17 mouse cellular contexts compared by ENCODE assay signal in the genomic region with DNA sequence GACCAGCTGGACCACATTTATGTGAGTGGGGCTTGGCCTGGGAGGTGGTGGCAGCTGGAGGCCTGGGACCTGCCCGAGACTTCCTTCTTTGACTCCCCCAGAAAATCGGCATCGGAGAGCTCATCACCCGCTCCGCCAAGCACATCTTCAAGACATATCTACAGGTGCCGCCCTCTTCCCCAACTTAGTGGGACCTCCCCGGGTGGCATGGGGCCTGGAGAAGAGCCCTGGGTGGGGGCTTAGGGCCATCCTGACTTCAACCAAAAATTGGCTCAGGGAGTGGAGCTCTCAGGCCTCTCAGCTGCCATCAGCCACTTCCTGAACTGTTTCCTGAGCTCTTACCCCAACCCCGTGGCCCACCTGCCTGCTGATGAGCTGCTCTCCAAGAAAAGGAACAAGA. TPM values are rescaled to one million over a fixed set of nuclear protein-coding genes. Genes with fewer than 3 reads are reported as not detected.
DNase-seq lines count a peak whose midpoint lies in the region; ATAC-seq lines count a peak whose summit lies in the region.
"Had no signal": no experiment of that assay in that cellular context is flagged by ENCODE, and none has a peak within 500 bp of the region (broad histone marks: within the 10 kb centered on the region; RNA-seq: fewer than 3 reads in every experiment).

No protein-coding gene starts in this region.

- no peak overlapping the region for H3K9ac ChIP-seq in midbrain, embryonic 11.5 days (ENCODE audit: low read length)
- H3K9ac ChIP-seq: forebrain, embryonic 12.5 days; hindbrain, embryonic 15.5 days had no signal

- ATAC-seq in megakaryocyte, adult 5-6 weeks (ENCODE audit: poor library complexity, severe bottlenecking): no peak
- no peak for ATAC-seq in midbrain, embryonic 11.5 days (ENCODE audit: low FRiP score)
- ATAC-seq: activated CD4-positive, CD25-positive, alpha-beta regulatory T cell, adult 4 months; forebrain, embryonic 16.5 days; intestine, embryonic 16.5 days; Patski had no signal

- peak overlapping the region; percentile 62 for H3K4me3 ChIP-seq in megakaryocyte, embryonic 14.5 days (replicated peaks)
- H3K4me3 ChIP-seq in midbrain, embryonic 11.5 days (ENCODE audit: low read depth, low read length): no peak overlapping the region
- H3K4me3 ChIP-seq: forebrain, embryonic 12.5 days; hindbrain, embryonic 15.5 days had no signal

- no peak overlapping the region for H3K27ac ChIP-seq in midbrain, embryonic 11.5 days (ENCODE audit: low read depth, low read length)
- H3K27ac ChIP-seq: forebrain, embryonic 12.5 days; hindbrain, embryonic 15.5 days had no signal

- H3K9me3 ChIP-seq in megakaryocyte, embryonic 14.5 days: no peaks in the 10 kb centered on the region
- no peaks in the 10 kb centered on the region for H3K9me3 ChIP-seq in midbrain, embryonic 11.5 days (ENCODE audit: control insufficient read depth, low read length)
- H3K9me3 ChIP-seq: forebrain, embryonic 12.5 days; hindbrain, embryonic 15.5 days had no signal

- 94% methylated on average over 8 of the region's 8 CpGs for WGBS in midbrain, embryonic 11.5 days

- no peak overlapping the region for H3K4me2 ChIP-seq in midbrain, embryonic 11.5 days
- H3K4me2 ChIP-seq: forebrain, embryonic 12.5 days; hindbrain, embryonic 15.5 days had no signal

- peak; percentile 4 to 5 for DNase-seq in cerebellum, postnatal 25 days
- no peak for DNase-seq in cerebellum, adult 9-10 months
- DNase-seq in testis, postnatal 10 days (ENCODE audit: low spot score): peak; percentile 38
- DNase-seq in midbrain, embryonic 11.5 days (ENCODE audit: low spot score, missing footprints): no peak
- DNase-seq: adrenal gland, postnatal 25 days; cerebellum, adult 2 months; gastrocnemius, postnatal 14 days; heart, postnatal 10 days had no signal

- H3K27me3 ChIP-seq in megakaryocyte, embryonic 14.5 days (replicated peaks): no peaks in the 10 kb centered on the region
- no peaks in the 10 kb centered on the region for H3K27me3 ChIP-seq in midbrain, embryonic 11.5 days (ENCODE audit: control insufficient read depth, insufficient read depth, low read length)
- H3K27me3 ChIP-seq: CH12.LX; forebrain, embryonic 12.5 days; hindbrain, embryonic 15.5 days; Patski had no signal

- peaks cover 100% of the 10 kb centered on the region for H3K36me3 ChIP-seq in megakaryocyte, embryonic 14.5 days (replicated peaks; ENCODE audit: low read length)
- peaks cover 18% of the 10 kb centered on the region for H3K36me3 ChIP-seq in midbrain, embryonic 11.5 days (ENCODE audit: control insufficient read depth, insufficient read depth, low read length)

- H3K4me1 ChIP-seq in megakaryocyte, embryonic 14.5 days: peaks cover 50% of the 10 kb centered on the region
- H3K4me1 ChIP-seq in midbrain, embryonic 11.5 days (ENCODE audit: control insufficient read depth, insufficient read depth, low read length): no peaks in the 10 kb centered on the region
- H3K4me1 ChIP-seq: forebrain, embryonic 12.5 days; hindbrain, embryonic 15.5 days had no signal

RNA-seq across cellular contexts. Expression of a gene that starts 15.6 kb away (rescaled TPM):
- polyA plus RNA-seq in megakaryocyte, embryonic 14.5 days (2012; ENCODE audit: insufficient read depth, low replicate concordance): 2.1 and 8.3 TPM in 2 replicates
- 11.9 and 13.7 TPM in 2 replicates for total RNA-seq in megakaryocyte, adult 5-6 weeks (2015)
- total RNA-seq in megakaryocyte, adult 5-6 weeks (2017): 13.3 and 13.7 TPM in 2 replicates
- polyA plus RNA-seq in midbrain, embryonic 11.5 days (2014; fragmentation: Nextera tagmentation; extraction: Ambion mirVana): 9.2 and 10.8 TPM in 2 replicates

RNA-seq across cellular contexts. Expression of a gene that starts 45.5 kb away (rescaled TPM):
- polyA plus RNA-seq in megakaryocyte, embryonic 14.5 days (2012; ENCODE audit: insufficient read depth, low replicate concordance): 0.06 and 0.41 TPM in 2 replicates
- 0.05 and 0.27 TPM in 2 replicates for total RNA-seq in megakaryocyte, adult 5-6 weeks (2015)
- not detected in 2 replicates for total RNA-seq in megakaryocyte, adult 5-6 weeks (2017)
- 1.1 and 1.6 TPM in 2 replicates for polyA plus RNA-seq in midbrain, embryonic 11.5 days (2014; fragmentation: Nextera tagmentation; extraction: Ambion mirVana)
- total RNA-seq: CH12.LX had no signal
- polyA plus RNA-seq: activated CD4-positive, CD25-positive, alpha-beta regulatory T cell, adult 4 months had no signal

RNA-seq across cellular contexts. Expression of a gene that starts 54.2 kb away (rescaled TPM):
- 0.42 and 0.81 TPM in 2 replicates for polyA plus RNA-seq in megakaryocyte, embryonic 14.5 days (2012; ENCODE audit: insufficient read depth, low replicate concordance)
- 22.2 and 22.3 TPM in 2 replicates for total RNA-seq in megakaryocyte, adult 5-6 weeks (2015)
- total RNA-seq in megakaryocyte, adult 5-6 weeks (2017): 33.9 and 34.3 TPM in 2 replicates
- polyA plus RNA-seq in midbrain, embryonic 11.5 days (2014; fragmentation: Nextera tagmentation; extraction: Ambion mirVana): 2.5 TPM in 2 replicates

RNA-seq across cellular contexts. Expression of a gene that starts 59.6 kb away (rescaled TPM):
- 10.5 and 11.5 TPM in 2 replicates for polyA plus RNA-seq in megakaryocyte, embryonic 14.5 days (2012; ENCODE audit: insufficient read depth, low replicate concordance)
- 53.1 and 57.4 TPM in 2 replicates for total RNA-seq in megakaryocyte, adult 5-6 weeks (2015)
- total RNA-seq in megakaryocyte, adult 5-6 weeks (2017): 58.7 and 64.4 TPM in 2 replicates
- 103 and 112 TPM in 2 replicates for polyA plus RNA-seq in midbrain, embryonic 11.5 days (2014; fragmentation: Nextera tagmentation; extraction: Ambion mirVana)

Comparison
In these comparisons a context has a peak if more than half of its experiments do, and no peak if none do; other contexts are left out.
1. DNase-seq: peak in cerebellum, postnatal 25 days (2 of 2) and testis, postnatal 10 days (single experiment); none in cerebellum, adult 9-10 months (single experiment) and midbrain, embryonic 11.5 days (single experiment).